Mouse (Mus musculus): Measurements from ENCODE around the gene Slc18a3.

Gene Slc18a3

GRCm38 (mm10) chr14:32465889-32466288, 1.2 kb upstream of the Slc18a3 start, which contains the start of gene Chat:
Chat (minus strand) TSS chr14:32465989.
- ChIA-PET CTCF (interaction anchor here in 3 of 4 experiments (0.6 to 1.3 kb wide), 7 partner anchors 11 to 912 kb away, joined by 3 to 4 read pairs (median 3); no protein-coding TSS in a partner anchor), POLR2A (interaction anchor here (0.7 to 2.0 kb wide), 9 partner anchors 9 to 232 kb away, joined by 3 to 5 read pairs (median 4); no protein-coding TSS in a partner anchor)

DNA sequence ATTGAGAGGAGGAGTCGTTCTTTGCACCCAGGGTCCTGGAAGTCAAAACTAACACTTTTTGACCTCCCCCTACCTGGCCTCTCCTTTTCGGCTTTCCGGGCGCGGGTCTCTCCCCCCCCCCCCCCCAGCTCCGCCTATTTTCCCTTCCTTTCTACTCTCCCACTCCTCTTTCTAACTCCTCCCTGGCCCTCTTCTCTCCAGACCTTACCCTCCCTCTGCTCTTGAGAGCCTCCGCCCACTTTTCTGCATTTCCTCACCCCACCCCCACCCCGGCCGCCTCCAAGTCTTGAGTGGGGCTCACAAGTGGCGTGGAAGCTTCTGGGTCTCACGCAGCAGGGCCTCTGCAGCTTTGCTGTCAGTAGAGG, 838 bp upstream of the Slc18a3 start:
- POLR2A ChIA-PET = interaction anchor here in 3 of 4 experiments (0.6 to 2.0 kb wide), 9 partner anchors 9 to 232 kb away, joined by 3 to 5 read pairs (median 4); no protein-coding TSS in a partner anchor
- CTCF ChIA-PET = interaction anchor here in 3 of 4 experiments (0.5 to 1.3 kb wide), 8 partner anchors 10 to 912 kb away, joined by 3 to 4 read pairs (median 3); no protein-coding TSS in a partner anchor

DNA sequence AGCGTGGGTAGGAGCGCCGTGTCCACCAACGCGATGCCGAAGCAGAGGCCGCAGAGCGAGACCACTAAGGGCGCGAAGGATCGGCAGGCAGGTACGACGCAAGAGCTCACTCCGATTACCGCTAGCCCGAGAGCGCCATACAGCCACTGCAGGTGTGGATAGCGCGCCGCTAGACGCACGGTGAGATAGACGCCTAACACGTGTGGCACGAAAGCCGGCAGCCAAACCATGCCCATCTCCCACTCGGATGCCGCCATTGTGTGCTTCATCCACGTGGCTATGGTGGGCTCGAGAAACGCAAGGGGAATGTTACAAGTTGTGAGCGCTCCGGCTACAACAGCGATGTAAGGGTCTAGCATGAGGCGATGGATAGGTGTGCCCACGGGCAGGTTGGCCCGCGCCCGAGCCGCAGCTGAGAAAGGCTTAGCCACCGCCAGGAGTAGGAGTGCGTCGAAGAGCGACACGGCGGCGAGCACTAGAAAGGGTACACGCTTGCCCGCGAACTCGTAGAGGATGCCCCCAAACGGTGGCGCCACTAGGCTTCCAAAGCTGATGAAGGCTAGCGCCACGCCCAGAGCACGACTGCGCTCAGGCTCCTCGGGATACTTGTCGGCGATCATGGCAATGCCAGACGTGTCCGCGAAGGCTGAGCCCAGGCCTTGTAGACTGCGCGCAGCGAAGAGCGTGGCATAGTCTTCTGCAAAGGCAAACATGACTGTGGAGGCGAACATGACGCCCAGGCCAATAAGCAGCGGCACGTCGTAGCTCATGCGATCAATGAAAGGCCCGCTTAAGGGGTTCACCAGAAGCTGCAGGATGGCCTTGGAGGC, 1.2 kb downstream of the Slc18a3 start:
- POLR2A ChIA-PET = interaction anchor here in 3 of 4 experiments (0.7 to 1.5 kb wide), 3 partner anchors 134 to 146 kb away, joined by 3 to 4 read pairs (median 3); no protein-coding TSS in a partner anchor
- CTCF ChIA-PET = interaction anchor here in 3 of 4 experiments (0.5 to 1.6 kb wide), 3 partner anchors 18 to 506 kb away, joined by 3 read pairs; no protein-coding TSS in a partner anchor

GRCm38 (mm10) chr14:32452552-32452951, 12.1 kb downstream of the Slc18a3 start:
- CTCF ChIA-PET = no interaction called here
- POLR2A ChIA-PET = no interaction called here

DNA sequence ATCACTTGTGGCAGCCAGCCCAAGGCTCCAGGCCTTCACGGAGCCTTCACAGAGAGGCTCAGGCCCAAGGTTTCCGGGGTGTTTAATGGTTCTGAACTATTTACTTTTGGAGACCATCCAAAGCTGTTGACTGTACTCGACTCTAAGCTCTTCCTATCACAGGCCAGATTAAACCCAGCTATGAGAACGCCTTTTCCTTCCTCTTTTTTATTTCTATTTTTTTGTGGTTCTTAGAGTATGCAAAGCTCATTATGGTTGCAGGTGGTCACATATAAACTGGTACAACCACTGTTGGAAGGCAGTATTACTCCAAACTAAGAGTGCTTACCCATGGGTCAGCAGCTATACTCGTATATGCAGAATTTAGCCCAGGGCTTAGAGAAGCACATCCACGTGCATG, 17.7 kb downstream of the Slc18a3 start:
- POLR2A ChIA-PET = interaction anchor here in 1 of 4 experiments (1.2 kb wide), 1 partner anchor 11 kb away, joined by 3 read pairs; no protein-coding TSS in a partner anchor
- CTCF ChIA-PET = interaction anchor here (0.6 to 1.2 kb wide), 7 partner anchors 10 to 1603 kb away, joined by 3 to 6 read pairs (median 4); no protein-coding TSS in a partner anchor

DNA sequence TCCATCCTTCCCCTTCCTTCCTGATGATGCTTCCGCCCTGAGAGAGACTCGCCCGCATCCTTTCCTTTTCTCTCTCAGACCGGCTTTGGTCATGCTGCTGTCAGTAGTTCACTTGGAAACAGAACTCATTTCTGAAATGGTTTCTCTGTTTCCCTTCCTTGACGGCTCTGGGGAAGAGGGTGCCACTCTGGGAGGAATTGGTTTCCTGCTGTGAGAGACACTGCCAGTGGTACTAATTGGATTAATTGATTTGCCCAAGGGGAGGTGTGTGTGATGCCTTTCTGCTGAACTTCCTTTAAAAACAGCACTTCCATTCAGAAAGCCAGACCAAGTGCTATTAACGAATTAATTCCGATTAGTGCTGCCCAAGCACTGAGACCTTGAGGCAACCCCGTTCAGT, 21.2 kb downstream of the Slc18a3 start:
- ChIA-PET CTCF (no interaction called here), POLR2A (interaction anchor here in 1 of 4 experiments (0.6 kb wide), 1 partner anchor 96 kb away, joined by 3 read pairs; no protein-coding TSS in a partner anchor)

GRCm38 (mm10) chr14:32439744-32440143, 24.9 kb downstream of the Slc18a3 start:
- POLR2A ChIA-PET = interaction anchor here in 1 of 4 experiments (0.6 kb wide), 1 partner anchor 183 kb away, joined by 3 read pairs; no protein-coding TSS in a partner anchor
- CTCF ChIA-PET = no interaction called here

DNA sequence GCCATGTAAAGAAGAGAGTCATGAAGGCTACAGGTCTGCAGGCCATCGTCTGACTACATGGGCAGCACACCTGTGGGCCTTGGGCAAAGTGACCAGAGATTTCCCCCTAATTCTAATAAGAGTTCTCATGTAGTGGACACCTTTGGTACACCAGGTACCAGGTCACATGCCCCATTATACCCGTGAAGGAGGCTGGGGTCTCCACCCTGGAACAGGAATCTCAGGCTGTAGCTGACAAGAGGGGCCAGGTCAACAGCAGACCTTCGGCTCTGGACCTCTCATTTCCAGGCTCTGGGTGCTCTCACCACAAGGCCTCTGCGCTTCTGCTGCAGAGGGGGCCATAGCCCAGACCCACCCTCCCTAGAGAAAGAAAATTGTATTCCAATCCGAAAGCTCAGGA, 25.3 kb downstream of the Slc18a3 start:
- POLR2A ChIA-PET = interaction anchor here in 1 of 4 experiments (0.6 kb wide), 1 partner anchor 183 kb away, joined by 3 read pairs; no protein-coding TSS in a partner anchor
- CTCF ChIA-PET = no interaction called here

DNA sequence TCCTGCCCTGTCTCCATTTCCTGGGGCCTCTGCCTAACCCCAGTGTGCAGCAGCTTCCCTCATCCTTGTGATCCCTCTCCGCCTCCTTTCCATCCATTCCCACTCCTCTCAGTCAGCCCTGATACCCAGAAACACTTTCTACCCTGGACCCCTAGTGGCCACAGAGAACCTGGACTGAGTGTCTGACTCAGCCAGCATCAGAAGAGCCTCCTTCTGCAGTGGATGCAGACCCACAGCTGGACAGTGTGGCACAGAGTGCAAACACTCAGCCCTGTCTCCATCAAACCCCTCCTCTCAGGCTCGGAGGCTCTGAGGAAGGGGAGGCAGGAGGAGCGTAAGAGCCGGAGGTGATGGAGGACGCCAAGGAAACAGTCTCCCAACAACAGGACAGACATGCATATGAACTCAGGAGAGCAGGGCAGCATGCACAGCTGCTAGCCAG, 27.3 kb downstream of the Slc18a3 start:
- ChIA-PET CTCF (interaction anchor here in 3 of 4 experiments (0.8 to 1.5 kb wide), 4 partner anchors 10 to 278 kb away, joined by 3 to 9 read pairs (median 3); partner anchors contain the start of gene Ncoa4 (in 1 of the 3)), POLR2A (interaction anchor here in 1 of 4 experiments (1.2 kb wide), 1 partner anchor 120 kb away, joined by 3 read pairs; no protein-coding TSS in a partner anchor)

GRCm38 (mm10) chr14:32429030-32429602, 35.5 kb downstream of the Slc18a3 start:
- ChIA-PET POLR2A (no interaction called here), CTCF (no interaction called here)

DNA sequence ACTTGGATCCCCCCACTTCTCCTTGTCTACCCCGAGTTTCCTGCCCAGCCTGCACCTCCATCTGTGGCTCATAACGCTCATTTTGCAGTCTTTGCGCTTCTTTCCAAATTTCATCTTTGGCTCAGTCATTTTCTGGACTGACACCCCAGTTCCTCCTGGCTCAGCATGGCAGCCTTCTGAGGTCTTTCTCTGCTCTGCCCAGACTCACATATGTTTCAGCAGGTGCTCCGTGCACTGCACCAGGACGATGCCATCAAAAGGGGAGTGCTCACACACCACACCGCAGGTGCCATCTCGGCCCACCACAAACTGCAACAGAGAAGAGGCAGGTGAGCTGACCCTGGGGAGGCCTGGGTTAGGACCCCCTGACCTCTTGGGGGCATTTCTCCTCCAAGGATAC, 40.7 kb downstream of the Slc18a3 start:
- POLR2A ChIA-PET = interaction anchor here in 1 of 4 experiments (0.6 kb wide), 1 partner anchor 18 kb away, joined by 5 read pairs; no protein-coding TSS in a partner anchor
- CTCF ChIA-PET = no interaction called here

- ChIA-PET CTCF (interaction anchor here in 1 of 4 experiments (0.7 kb wide), 1 partner anchor 146 kb away, joined by 3 read pairs; no protein-coding TSS in a partner anchor), POLR2A (no interaction called here)
Measured at GRCm38 (mm10) chr14:32418747-32419146, 45.9 kb downstream of the Slc18a3 start.

Data from embryonic stem cell, embryonic (primary cell).